In genomic region chr5:137031076-137032032, GRCm38 (mm10) we compare ENCODE assay signal across 9 mouse cellular contexts. TPM values are rescaled to one million over a fixed set of nuclear protein-coding genes. Genes with fewer than 3 reads are reported as not detected.
DNase-seq lines count a peak whose midpoint lies in the region; ATAC-seq and TF ChIP-seq lines count a peak whose summit lies in the region.
"Had no signal": no experiment of that assay in that cellular context is flagged by ENCODE, and none has a peak within 500 bp of the region (broad histone marks: within the 10 kb centered on the region; RNA-seq: fewer than 3 reads in every experiment).

No protein-coding gene starts in this region.

- WGBS in spleen, adult 2 months: 4% methylated on average over 78 of the region's 78 CpGs
- under 1% methylated on average over 78 of the region's 78 CpGs for WGBS in forebrain, embryonic 10.5 days
- WGBS in intestine, embryonic 16.5 days: under 1% methylated on average over 78 of the region's 78 CpGs

- H3K9me3 ChIP-seq in forebrain, embryonic 10.5 days: no peaks in the 10 kb centered on the region
- no peaks in the 10 kb centered on the region for H3K9me3 ChIP-seq in intestine, embryonic 16.5 days (ENCODE audit: control insufficient read depth, low read length)

- ATAC-seq in cerebellum, adult (ENCODE audit: insufficient number of reproducible peaks, low FRiP score, low TSS enrichment): no peak
- no peak for ATAC-seq in intestine, embryonic 16.5 days
- ATAC-seq in monocyte, adult 5-6 weeks (replicated peaks; ENCODE audit: insufficient number of reproducible peaks, low FRiP score, low TSS enrichment, poor library complexity, severe bottlenecking): no peak

- H3K36me3 ChIP-seq in spleen, adult 2 months (ENCODE audit: control insufficient read depth, insufficient read depth, low read length): no peaks in the 10 kb centered on the region; the same call in 1 of the 2 replicates
- H3K36me3 ChIP-seq in forebrain, embryonic 10.5 days (replicated peaks): peaks cover 16% of the 10 kb centered on the region
- no peaks in the 10 kb centered on the region for H3K36me3 ChIP-seq in intestine, embryonic 16.5 days (ENCODE audit: control insufficient read depth, insufficient read depth, low read length)

- H3K9ac ChIP-seq in intestine, embryonic 16.5 days (ENCODE audit: low read depth, low read length): no peak overlapping the region

- TF ChIP-seq POLR2A in spleen, adult 2 months (IDR thresholded peaks at IDR 0.05; ENCODE audit: low read depth, low read length): no peak

- H3K27ac ChIP-seq in spleen, adult 2 months (ENCODE audit: insufficient read depth, low read length): no peak overlapping the region
- H3K27ac ChIP-seq in forebrain, embryonic 10.5 days: no peak overlapping the region
- no peak overlapping the region for H3K27ac ChIP-seq in intestine, embryonic 16.5 days (ENCODE audit: low read length)

- H3K4me2 ChIP-seq in intestine, embryonic 16.5 days (ENCODE audit: low read depth, low read length): peak overlapping the region; percentile 97

- peak; percentile 25 to 39 for DNase-seq in cerebellum, adult 18-20 months
- no peak for DNase-seq in spleen, adult 2 months (ENCODE audit: low read depth in 1 of 2, low spot score in 2 of 2)
- DNase-seq in spleen, postnatal 4 days (ENCODE audit: low spot score in 2 of 2): no peak
- DNase-seq in forebrain, embryonic 10.5 days (ENCODE audit: extremely low spot score, low spot score): peak; percentile 26
- peak; percentile 13 for DNase-seq in lung, postnatal 36 days

- no peak for TF ChIP-seq CTCF in spleen, adult 2 months (IDR thresholded peaks at IDR 0.05; ENCODE audit: extremely low read depth, insufficient read depth, insufficient read length, insufficient replicate concordance)

- peaks cover 28% of the 10 kb centered on the region for H3K4me1 ChIP-seq in spleen, adult 2 months (ENCODE audit: control insufficient read depth, insufficient read depth, insufficient read length)
- H3K4me1 ChIP-seq in forebrain, embryonic 10.5 days: peaks cover 50% of the 10 kb centered on the region
- H3K4me1 ChIP-seq in intestine, embryonic 16.5 days (ENCODE audit: control insufficient read depth, insufficient read depth, low read length): peaks cover 30% of the 10 kb centered on the region

- H3K27me3 ChIP-seq in spleen, adult 2 months (ENCODE audit: control insufficient read depth, insufficient read depth, low read length): peaks cover 21% of the 10 kb centered on the region
- H3K27me3 ChIP-seq in forebrain, embryonic 10.5 days (ENCODE audit: poor library complexity, severe bottlenecking): peaks cover 87% of the 10 kb centered on the region
- H3K27me3 ChIP-seq in intestine, embryonic 16.5 days (replicated peaks; ENCODE audit: control insufficient read depth, insufficient read depth, low read length): peaks cover 53% of the 10 kb centered on the region

- H3K4me3 ChIP-seq in spleen, adult 2 months (ENCODE audit: extremely low read depth, insufficient read depth, insufficient read length): peak overlapping the region; percentile 51
- H3K4me3 ChIP-seq in forebrain, embryonic 10.5 days: peak overlapping the region; percentile 61
- peak overlapping the region; percentile 44 for H3K4me3 ChIP-seq in intestine, embryonic 16.5 days (ENCODE audit: low read length)

RNA-seq across cellular contexts. Expression of gene Vgf, which starts 5.2 kb away (rescaled TPM):
- polyA plus RNA-seq in spleen, adult 2 months (2012; rRNA removed): not detected in 2 replicates
- 0.35 TPM in 1 of 2 replicates, not detected in the other for polyA plus RNA-seq in forebrain, embryonic 10.5 days (2016; fragmentation: Nextera tagmentation; extraction: Ambion mirVana)
- 0.50 and 0.64 TPM in 2 replicates for polyA plus RNA-seq in intestine, embryonic 16.5 days (2015; fragmentation: Nextera tagmentation; extraction: Ambion mirVana)
- total RNA-seq in monocyte, adult 5-6 weeks (2017): not detected in 3 replicates
- total RNA-seq: heart, adult 18-20 months had no signal

RNA-seq across cellular contexts. Expression of gene Ap1s1, which starts 14.6 kb away (rescaled TPM):
- polyA plus RNA-seq in spleen, adult 2 months (2012; rRNA removed): 15.0 and 16.2 TPM in 2 replicates
- polyA plus RNA-seq in forebrain, embryonic 10.5 days (2016; fragmentation: Nextera tagmentation; extraction: Ambion mirVana): 195 and 198 TPM in 2 replicates
- 284 and 285 TPM in 2 replicates for polyA plus RNA-seq in intestine, embryonic 16.5 days (2015; fragmentation: Nextera tagmentation; extraction: Ambion mirVana)
- 11.6 to 30.8 TPM (median 18.7 TPM) in 3 replicates for total RNA-seq in monocyte, adult 5-6 weeks (2017)

RNA-seq across cellular contexts. Expression of gene Serpine1, which starts 40.7 kb away (rescaled TPM):
- 1.6 and 2.1 TPM in 2 replicates for polyA plus RNA-seq in spleen, adult 2 months (2012; rRNA removed)
- polyA plus RNA-seq in forebrain, embryonic 10.5 days (2016; fragmentation: Nextera tagmentation; extraction: Ambion mirVana): 0.10 and 0.17 TPM in 2 replicates
- 0.24 and 0.29 TPM in 2 replicates for polyA plus RNA-seq in intestine, embryonic 16.5 days (2015; fragmentation: Nextera tagmentation; extraction: Ambion mirVana)
- not detected in 3 replicates for total RNA-seq in monocyte, adult 5-6 weeks (2017)

RNA-seq across cellular contexts. Expression of gene Znhit1, which starts 43.5 kb away (rescaled TPM):
- 32.4 and 41.5 TPM in 2 replicates for polyA plus RNA-seq in spleen, adult 2 months (2012; rRNA removed)
- 102 and 107 TPM in 2 replicates for polyA plus RNA-seq in forebrain, embryonic 10.5 days (2016; fragmentation: Nextera tagmentation; extraction: Ambion mirVana)
- 114 and 120 TPM in 2 replicates for polyA plus RNA-seq in intestine, embryonic 16.5 days (2015; fragmentation: Nextera tagmentation; extraction: Ambion mirVana)
- 21.8 to 58.2 TPM (median 38.8 TPM) in 3 replicates for total RNA-seq in monocyte, adult 5-6 weeks (2017)

RNA-seq across cellular contexts. Expression of gene Plod3, which starts 44.5 kb away (rescaled TPM):
- 37.2 and 41.6 TPM in 2 replicates for polyA plus RNA-seq in spleen, adult 2 months (2012; rRNA removed)
- polyA plus RNA-seq in forebrain, embryonic 10.5 days (2016; fragmentation: Nextera tagmentation; extraction: Ambion mirVana): 35.7 and 40.7 TPM in 2 replicates
- 40.7 and 44.4 TPM in 2 replicates for polyA plus RNA-seq in intestine, embryonic 16.5 days (2015; fragmentation: Nextera tagmentation; extraction: Ambion mirVana)
- 193 to 207 TPM (median 205 TPM) in 3 replicates for total RNA-seq in monocyte, adult 5-6 weeks (2017)

Comparison
In these comparisons a context has a peak if more than half of its experiments do, and no peak if none do; other contexts are left out.
1. DNase-seq: peak in cerebellum, adult 18-20 months (2 of 2), forebrain, embryonic 10.5 days (single experiment) and lung, postnatal 36 days (single experiment); none in spleen, adult 2 months (0 of 2) and spleen, postnatal 4 days (0 of 2).
2. RNA of gene Ap1s1, which starts 14.6 kb away (polyA plus RNA-seq): 284 to 285 TPM in intestine, embryonic 16.5 days and 195 to 198 TPM in forebrain, embryonic 10.5 days; 15.0 to 16.2 TPM in spleen, adult 2 months; every median in the first group is over 10 times any median in the second.
3. Peak in every context shown above with its lines, with median percentiles within 50 percentile points of each other: H3K4me3 ChIP-seq.